Comparison of ENCODE assay signal across 8 mouse cellular contexts in genomic region chr16:32330876-32331670, GRCm38 (mm10). TPM values are rescaled to one million over a fixed set of nuclear protein-coding genes. Genes with fewer than 3 reads are reported as not detected.
DNase-seq lines count a peak whose midpoint lies in the region; ATAC-seq and TF ChIP-seq lines count a peak whose summit lies in the region.

No protein-coding gene starts in this region.

- ATAC-seq in embryonic facial prominence, embryonic 13.5 days (ENCODE audit: insufficient number of reproducible peaks, insufficient read depth, low FRiP score, low TSS enrichment, low read depth): no peak
- no peak for ATAC-seq in hindbrain, embryonic 16.5 days
- ATAC-seq in neural tube, embryonic 12.5 days (ENCODE audit: low FRiP score, low read depth): no peak

- peak overlapping the region; percentile 58 for H3K4me2 ChIP-seq in embryonic facial prominence, embryonic 13.5 days
- peak overlapping the region; percentile 72 for H3K4me2 ChIP-seq in hindbrain, embryonic 16.5 days (ENCODE audit: low read length)
- H3K4me2 ChIP-seq in neural tube, embryonic 12.5 days (replicated peaks): peak overlapping the region; percentile 64

- no peaks in the 10 kb centered on the region for H3K9me3 ChIP-seq in embryonic facial prominence, embryonic 13.5 days
- H3K9me3 ChIP-seq in hindbrain, embryonic 16.5 days (ENCODE audit: control insufficient read depth, low read length): no peaks in the 10 kb centered on the region
- no peaks in the 10 kb centered on the region for H3K9me3 ChIP-seq in neural tube, embryonic 12.5 days

- intact Hi-C loops in gastrocnemius, postnatal 14 days (cut with DNase I; ENCODE audit: low total_unique reads): no loop called here

- TF ChIP-seq CTCF in layer of hippocampus, adult 2 months (conservative IDR thresholded peaks at IDR 0.05): no peak

- no peaks in the 10 kb centered on the region for H3K36me3 ChIP-seq in embryonic facial prominence, embryonic 13.5 days
- H3K36me3 ChIP-seq in hindbrain, embryonic 16.5 days (ENCODE audit: control insufficient read depth, insufficient read depth, low read length): no peaks in the 10 kb centered on the region
- H3K36me3 ChIP-seq in neural tube, embryonic 12.5 days: no peaks in the 10 kb centered on the region

- H3K27me3 ChIP-seq in embryonic facial prominence, embryonic 13.5 days: no peaks in the 10 kb centered on the region
- H3K27me3 ChIP-seq in hindbrain, embryonic 16.5 days (replicated peaks; ENCODE audit: control insufficient read depth, insufficient read depth, low read length): no peaks in the 10 kb centered on the region
- H3K27me3 ChIP-seq in neural tube, embryonic 12.5 days (replicated peaks): no peaks in the 10 kb centered on the region

- peak overlapping the region; percentile 96 for H3K27ac ChIP-seq in layer of hippocampus, adult 2 months
- H3K27ac ChIP-seq in embryonic facial prominence, embryonic 13.5 days: peak overlapping the region; percentile 98
- H3K27ac ChIP-seq in hindbrain, embryonic 16.5 days (ENCODE audit: low read depth, low read length): no peak overlapping the region
- no peak overlapping the region for H3K27ac ChIP-seq in neural tube, embryonic 12.5 days

- peaks cover 14% of the 10 kb centered on the region for H3K4me1 ChIP-seq in embryonic facial prominence, embryonic 13.5 days
- peaks cover 10% of the 10 kb centered on the region for H3K4me1 ChIP-seq in hindbrain, embryonic 16.5 days (ENCODE audit: control insufficient read depth, insufficient read depth, low read depth, low read length)
- H3K4me1 ChIP-seq in neural tube, embryonic 12.5 days: 0 out of 2 replicates have a peak, but pooled peaks cover 6% of the 10 kb centered on the region

- DNase-seq in layer of hippocampus, adult 2 months (ENCODE audit: low spot score in 2 of 2): no peak
- no peak for DNase-seq in layer of hippocampus, adult 11-12 months (ENCODE audit: low spot score)
- DNase-seq in layer of hippocampus, adult 9-11 months: no peak
- no peak for DNase-seq in gastrocnemius, postnatal 14 days
- no peak for DNase-seq in yolk sac, embryonic 10.5 days (ENCODE audit: low spot score)

- H3K9ac ChIP-seq in embryonic facial prominence, embryonic 13.5 days: peak overlapping the region; percentile 57; the same call in 1 of the 2 replicates
- no peak overlapping the region; the same call in 1 of the 2 replicates for H3K9ac ChIP-seq in hindbrain, embryonic 16.5 days (ENCODE audit: low read depth, low read length)
- no peak overlapping the region for H3K9ac ChIP-seq in neural tube, embryonic 12.5 days

- WGBS in embryonic facial prominence, embryonic 13.5 days: 52% methylated on average over 9 of the region's 9 CpGs
- 64% methylated on average over 9 of the region's 9 CpGs for WGBS in hindbrain, embryonic 16.5 days
- 63% methylated on average over 9 of the region's 9 CpGs for WGBS in neural tube, embryonic 12.5 days

- peak overlapping the region; percentile 99 for H3K4me3 ChIP-seq in layer of hippocampus, adult 2 months
- peak overlapping the region; percentile 95 for H3K4me3 ChIP-seq in embryonic facial prominence, embryonic 13.5 days
- H3K4me3 ChIP-seq in hindbrain, embryonic 16.5 days (ENCODE audit: low read length): peak overlapping the region; percentile 89
- 0 out of 2 replicates have a peak overlapping the region, but pooled peaks have one; percentile 5 for H3K4me3 ChIP-seq in neural tube, embryonic 12.5 days

RNA-seq across cellular contexts. Expression of gene Ubxn7, which starts 1.0 kb away (rescaled TPM):
- 10 to 100 TPM; 47.7 to 50.4 TPM for total RNA-seq in layer of hippocampus, adult 2 months (2021)
- polyA plus RNA-seq in embryonic facial prominence, embryonic 13.5 days (2015; fragmentation: Nextera tagmentation; extraction: Ambion mirVana): 32.3 and 34.5 TPM in 2 replicates
- polyA plus RNA-seq in hindbrain, embryonic 16.5 days (2015; fragmentation: Nextera tagmentation; extraction: Ambion mirVana): 17.9 and 18.3 TPM in 2 replicates
- polyA plus RNA-seq in neural tube, embryonic 12.5 days (2016; fragmentation: Nextera tagmentation; extraction: Ambion mirVana): 29.3 and 32.5 TPM in 2 replicates
- 10 to 100 TPM; 19.5 to 23.0 TPM for total RNA-seq in gastrocnemius, postnatal 14 days (2021)

RNA-seq across cellular contexts. Expression of gene Rnf168, which starts 53.8 kb away (rescaled TPM):
- total RNA-seq in layer of hippocampus, adult 2 months (2021): 10 to 100 TPM; 26.5 to 27.1 TPM
- 40.3 and 41.6 TPM in 2 replicates for polyA plus RNA-seq in embryonic facial prominence, embryonic 13.5 days (2015; fragmentation: Nextera tagmentation; extraction: Ambion mirVana)
- 23.4 and 23.8 TPM in 2 replicates for polyA plus RNA-seq in hindbrain, embryonic 16.5 days (2015; fragmentation: Nextera tagmentation; extraction: Ambion mirVana)
- 27.2 and 31.9 TPM in 2 replicates for polyA plus RNA-seq in neural tube, embryonic 12.5 days (2016; fragmentation: Nextera tagmentation; extraction: Ambion mirVana)
- 10 to 100 TPM; 10.4 to 11.0 TPM for total RNA-seq in gastrocnemius, postnatal 14 days (2021)

RNA-seq across cellular contexts. Expression of gene Smco1, which starts 59.8 kb away (rescaled TPM):
- not detected for total RNA-seq in layer of hippocampus, adult 2 months (2021)
- 0.18 TPM in 1 of 2 replicates, not detected in the other for polyA plus RNA-seq in embryonic facial prominence, embryonic 13.5 days (2015; fragmentation: Nextera tagmentation; extraction: Ambion mirVana)
- not detected in 2 replicates for polyA plus RNA-seq in hindbrain, embryonic 16.5 days (2015; fragmentation: Nextera tagmentation; extraction: Ambion mirVana)
- polyA plus RNA-seq in neural tube, embryonic 12.5 days (2016; fragmentation: Nextera tagmentation; extraction: Ambion mirVana): not detected in 2 replicates
- total RNA-seq in gastrocnemius, postnatal 14 days (2021): 10 to 100 TPM; 24.5 to 42.0 TPM

Comparison
In these comparisons a context has a peak if more than half of its experiments do, and no peak if none do; other contexts are left out.
1. H3K27ac ChIP-seq: peak in layer of hippocampus, adult 2 months (single experiment) and embryonic facial prominence, embryonic 13.5 days (single experiment); none in hindbrain, embryonic 16.5 days (single experiment) and neural tube, embryonic 12.5 days (single experiment).
2. H3K4me3 ChIP-seq: peak in every context shown above with its lines; median percentile 99 in layer of hippocampus, adult 2 months; 95 in embryonic facial prominence, embryonic 13.5 days; 89 in hindbrain, embryonic 16.5 days; 5 in neural tube, embryonic 12.5 days.
3. Peak in every context shown above with its lines, with median percentiles within 50 percentile points of each other: H3K4me2 ChIP-seq.